Mouse (Mus musculus): ENCODE measurements at regions not wholly inside any gene's neighbourhood (a gene's known extent, or its start where the extent isn't known, plus 50 kb on each side); places are given as distances from the start of the nearest gene placed in this dataset.

- Histone ChIP-seq H3K9me3 (no peaks in the 10 kb centered on the region), H3K27ac (no peak overlapping the region), H3K4me3 (no peak overlapping the region), H3K9ac (no peak overlapping the region), H3K4me2 (replicated peaks) (no peak overlapping the region), H3K4me1 (peaks cover 8% of the 10 kb centered on the region; the same call in 1 of the 2 replicates), H3K27me3 (no peaks in the 10 kb centered on the region), H3K36me3 (no peaks in the 10 kb centered on the region)
- no peak for ATAC-seq (ENCODE audit: insufficient number of reproducible peaks, insufficient read depth, low FRiP score, low TSS enrichment)
- WGBS = 70% methylated on average over 3 of the region's 3 CpGs
Measured at GRCm38 (mm10) chr3:102667796-102668195, 66.5 kb upstream of the Tspan2 start.

- Histone ChIP-seq H3K9ac (no peak overlapping the region), H3K36me3 (no peaks in the 10 kb centered on the region), H3K27ac (0 out of 2 replicates have a peak overlapping the region, but pooled peaks have one; percentile 41), H3K4me1 (peaks cover 3% of the 10 kb centered on the region; the same call in 1 of the 2 replicates), H3K27me3 (no peaks in the 10 kb centered on the region), H3K9me3 (no peaks in the 10 kb centered on the region), H3K4me3 (no peak overlapping the region), H3K4me2 (replicated peaks) (no peak overlapping the region)
- no peak for ATAC-seq (ENCODE audit: insufficient number of reproducible peaks, insufficient read depth, low FRiP score, low TSS enrichment)
- 93% methylated on average over 3 of the region's 3 CpGs for WGBS
Measured at GRCm38 (mm10) chr3:102668556-102668955, 65.8 kb upstream of the Tspan2 start.

- H3K27ac ChIP-seq = no peak overlapping the region
- ATAC-seq (ENCODE audit: insufficient number of reproducible peaks, insufficient read depth, low FRiP score, low TSS enrichment) = no peak
- no peaks in the 10 kb centered on the region for H3K9me3 ChIP-seq
- H3K36me3 ChIP-seq = no peaks in the 10 kb centered on the region
- H3K27me3 ChIP-seq = no peaks in the 10 kb centered on the region
- no peak overlapping the region for H3K4me2 ChIP-seq (replicated peaks)
- H3K4me3 ChIP-seq = no peak overlapping the region
- no peak overlapping the region for H3K9ac ChIP-seq
- WGBS = 67% methylated on average over 2 of the region's 2 CpGs
- H3K4me1 ChIP-seq = peaks cover 3% of the 10 kb centered on the region; the same call in 1 of the 2 replicates
Measured at GRCm38 (mm10) chr3:102669951-102670350, 64.4 kb upstream of the Tspan2 start.

GRCm38 (mm10) chr3:102670557-102670956, 63.8 kb upstream of the Tspan2 start:
- Histone ChIP-seq H3K4me3 (no peak overlapping the region), H3K27me3 (no peaks in the 10 kb centered on the region), H3K9ac (no peak overlapping the region), H3K9me3 (no peaks in the 10 kb centered on the region), H3K4me1 (peaks cover 3% of the 10 kb centered on the region; the same call in 1 of the 2 replicates), H3K27ac (no peak overlapping the region), H3K36me3 (no peaks in the 10 kb centered on the region), H3K4me2 (replicated peaks) (no peak overlapping the region)
- no peak for ATAC-seq (ENCODE audit: insufficient number of reproducible peaks, insufficient read depth, low FRiP score, low TSS enrichment)
- WGBS = 73% methylated on average over 5 of the region's 5 CpGs

GRCm38 (mm10) chr3:102670972-102671371, 63.4 kb upstream of the Tspan2 start:
- H3K9me3 ChIP-seq = no peaks in the 10 kb centered on the region

GRCm38 (mm10) chr3:102673506-102673905, 60.8 kb upstream of the Tspan2 start:
- no peak overlapping the region for H3K27ac ChIP-seq
- no peaks in the 10 kb centered on the region for H3K9me3 ChIP-seq
- H3K9ac ChIP-seq = no peak overlapping the region
- H3K36me3 ChIP-seq = no peaks in the 10 kb centered on the region
- H3K4me3 ChIP-seq = no peak overlapping the region
- no peak overlapping the region for H3K4me2 ChIP-seq (replicated peaks)
- no peak for ATAC-seq (ENCODE audit: insufficient number of reproducible peaks, insufficient read depth, low FRiP score, low TSS enrichment)
- 0 out of 2 replicates have a peak, but pooled peaks cover 3% of the 10 kb centered on the region for H3K27me3 ChIP-seq
- WGBS = 81% methylated on average over 5 of the region's 5 CpGs
- H3K4me1 ChIP-seq = no peaks in the 10 kb centered on the region

More at GRCm38 (mm10) chr3:102670972-102671371, 63.4 kb upstream of the Tspan2 start:
- Histone ChIP-seq H3K4me2 (replicated peaks) (no peak overlapping the region), H3K4me3 (no peak overlapping the region), H3K27ac (no peak overlapping the region), H3K27me3 (no peaks in the 10 kb centered on the region), H3K36me3 (no peaks in the 10 kb centered on the region), H3K9ac (no peak overlapping the region), H3K4me1 (peaks cover 3% of the 10 kb centered on the region; the same call in 1 of the 2 replicates)
- WGBS = 81% methylated on average over 5 of the region's 5 CpGs
- no peak for ATAC-seq (ENCODE audit: insufficient number of reproducible peaks, insufficient read depth, low FRiP score, low TSS enrichment)

GRCm38 (mm10) chr3:102674068-102674467, 60.3 kb upstream of the Tspan2 start:
- Histone ChIP-seq H3K27me3 (0 out of 2 replicates have a peak, but pooled peaks cover 3% of the 10 kb centered on the region), H3K4me2 (replicated peaks) (no peak overlapping the region), H3K9me3 (no peaks in the 10 kb centered on the region), H3K4me1 (no peaks in the 10 kb centered on the region), H3K4me3 (no peak overlapping the region), H3K9ac (no peak overlapping the region), H3K36me3 (no peaks in the 10 kb centered on the region), H3K27ac (no peak overlapping the region)
- 15% methylated on average over 2 of the region's 2 CpGs for WGBS
- no peak for ATAC-seq (ENCODE audit: insufficient number of reproducible peaks, insufficient read depth, low FRiP score, low TSS enrichment)

GRCm38 (mm10) chr3:102676946-102677534, 57.3 kb upstream of the Tspan2 start:
- ATAC-seq (ENCODE audit: insufficient number of reproducible peaks, insufficient read depth, low FRiP score, low TSS enrichment) = no peak
- no peak overlapping the region for H3K4me3 ChIP-seq
- H3K4me2 ChIP-seq (replicated peaks) = no peak overlapping the region
- no peaks in the 10 kb centered on the region for H3K9me3 ChIP-seq
- WGBS = 78% methylated on average over 7 of the region's 7 CpGs
- no peaks in the 10 kb centered on the region for H3K36me3 ChIP-seq
- H3K9ac ChIP-seq = no peak overlapping the region
- H3K27ac ChIP-seq = no peak overlapping the region
- 0 out of 2 replicates have a peak, but pooled peaks cover 3% of the 10 kb centered on the region for H3K27me3 ChIP-seq
- H3K4me1 ChIP-seq = no peaks in the 10 kb centered on the region

- Histone ChIP-seq H3K36me3 (no peaks in the 10 kb centered on the region), H3K4me2 (replicated peaks) (no peak overlapping the region), H3K4me1 (no peaks in the 10 kb centered on the region), H3K9me3 (no peaks in the 10 kb centered on the region), H3K27me3 (0 out of 2 replicates have a peak, but pooled peaks cover 3% of the 10 kb centered on the region), H3K27ac (no peak overlapping the region), H3K9ac (no peak overlapping the region), H3K4me3 (no peak overlapping the region)
- WGBS = 88% methylated on average over 1 of the region's 1 CpGs
- ATAC-seq (ENCODE audit: insufficient number of reproducible peaks, insufficient read depth, low FRiP score, low TSS enrichment) = no peak
Measured at GRCm38 (mm10) chr3:102678516-102678915, 55.8 kb upstream of the Tspan2 start.

- ATAC-seq (ENCODE audit: insufficient number of reproducible peaks, insufficient read depth, low FRiP score, low TSS enrichment) = no peak
- Histone ChIP-seq H3K4me2 (replicated peaks) (no peak overlapping the region), H3K27me3 (no peaks in the 10 kb centered on the region), H3K4me1 (no peaks in the 10 kb centered on the region), H3K9ac (no peak overlapping the region), H3K27ac (no peak overlapping the region), H3K4me3 (no peak overlapping the region), H3K36me3 (no peaks in the 10 kb centered on the region), H3K9me3 (no peaks in the 10 kb centered on the region)
- 78% methylated on average over 8 of the region's 8 CpGs for WGBS
Measured at GRCm38 (mm10) chr3:102682424-102682823, 51.9 kb upstream of the Tspan2 start.

- Histone ChIP-seq H3K27me3 (no peaks in the 10 kb centered on the region), H3K9me3 (no peaks in the 10 kb centered on the region), H3K36me3 (no peaks in the 10 kb centered on the region), H3K4me1 (peaks cover 7% of the 10 kb centered on the region), H3K9ac (no peak overlapping the region), H3K4me2 (replicated peaks) (no peak overlapping the region), H3K27ac (no peak overlapping the region), H3K4me3 (no peak overlapping the region)
- no peak for ATAC-seq (ENCODE audit: insufficient number of reproducible peaks, insufficient read depth, low FRiP score, low TSS enrichment)
- WGBS = 62% methylated on average over 10 of the region's 10 CpGs
Measured at GRCm38 (mm10) chr3:102683541-102683940, 50.8 kb upstream of the Tspan2 start.

Measured in embryonic facial prominence, embryonic 12.5 days (tissue).